Mouse (Mus musculus) forebrain, embryonic 16.5 days (tissue): ENCODE data around the gene Casp7. TPM values are rescaled to one million over a fixed set of nuclear protein-coding genes. Genes with fewer than 3 reads are reported as not detected.

Experiments
- ATAC-seq: fragments of 200-750 bp; cut with Nextera tagmentation; 2 replicates; pipeline ENCODE4 v1.8.0; 2017; ENCODE audit warnings: mild to moderate bottlenecking, moderate library complexity
- H3K27ac ChIP-seq: fragments of 300-500 bp; sonication (generic); 2 replicates; pipeline ENCODE4 v1.5.1; 2014; ENCODE audit warnings: low read length, control low read depth
- H3K27me3 ChIP-seq: fragments of 300-500 bp; sonication (generic); replicated peaks from 2 replicates; pipeline ENCODE4 v1.6.1; 2014; ENCODE audit warnings: low read length; ENCODE audit not compliant: control insufficient read depth, insufficient read depth
- H3K36me3 ChIP-seq: fragments of 300-500 bp; sonication (generic); 2 replicates; pipeline ENCODE4 v1.6.1; 2014; ENCODE audit not compliant: control insufficient read depth, insufficient read depth
- H3K4me1 ChIP-seq: fragments of 300-500 bp; sonication (generic); replicated peaks from 2 replicates; pipeline ENCODE4 v1.6.1; 2014; ENCODE audit warnings: low read length; ENCODE audit not compliant: control insufficient read depth, insufficient read depth
- H3K4me2 ChIP-seq: fragments of 300-500 bp; sonication (generic); 2 replicates; pipeline ENCODE4 v1.6.1; 2014; ENCODE audit warnings: mild to moderate bottlenecking, low read length, control low read depth
- H3K4me3 ChIP-seq: fragments of 300-500 bp; sonication (generic); replicated peaks from 2 replicates; pipeline ENCODE4 v1.5.1; 2014; ENCODE audit warnings: mild to moderate bottlenecking, low read length, control low read depth
- H3K9ac ChIP-seq: fragments of 300-500 bp; sonication (generic); replicated peaks from 2 replicates; pipeline ENCODE4 v1.6.1; 2014; ENCODE audit warnings: low read depth, low read length, control low read depth
- H3K9me3 ChIP-seq: fragments of 300-500 bp; sonication (generic); 2 replicates; pipeline ENCODE4 v1.6.1; 2016; ENCODE audit warnings: low read length; ENCODE audit not compliant: control insufficient read depth
- WGBS: fragments of 180-500 bp; shearing (Covaris S2); extraction: QIAGEN DNeasy Blood & Tissue Kit; methylation state at CpG from one replicate; pipeline ENCODE4 v1.1.7; 2014; 5-methylcytosine and 5-hydroxymethylcytosine counted together
- polyA plus RNA-seq: library from polyadenylated mRNA; unstranded; fragments of >200 nt; fragmentation: Nextera tagmentation; extraction: Ambion mirVana; gene quantifications from 2 replicates; pipeline ENCODE4 v1.2.1, GENCODE M21; 2015

The Casp7 gene
- polyA plus RNA-seq, 1 experiment from 2014 or later: 17.2 TPM

DNA sequence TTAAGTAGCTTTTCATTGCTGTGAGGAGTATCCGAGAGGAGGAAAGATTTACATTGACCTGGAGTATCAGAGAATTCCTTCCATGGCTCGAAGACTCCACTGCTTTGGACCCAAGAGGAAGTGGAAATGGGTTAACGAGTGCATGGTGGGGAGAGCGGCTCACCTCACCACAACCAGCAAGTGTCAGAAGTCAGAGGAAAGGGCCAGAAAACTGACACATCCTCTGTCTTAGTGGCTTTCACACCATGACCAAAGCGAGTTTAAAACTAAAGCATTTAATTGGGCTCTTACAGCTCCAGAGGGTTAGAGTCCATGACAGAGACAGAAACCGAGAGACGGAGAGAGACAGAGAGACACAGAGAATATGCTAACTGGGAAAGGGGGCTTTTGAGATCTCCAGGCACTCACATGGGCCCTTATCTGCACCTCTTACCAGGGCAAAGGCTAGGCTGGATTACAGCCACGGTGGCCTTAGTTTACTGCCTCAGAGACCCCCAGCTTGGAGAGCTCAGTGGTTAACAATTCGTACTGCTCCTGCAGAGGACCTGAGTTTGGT is 3.5 kb upstream of the Casp7 start:
- no peaks in the 10 kb centered on the region for H3K36me3 ChIP-seq
- ATAC-seq: no peak
- 83% methylated on average over 9 of the region's 9 CpGs for WGBS
- H3K4me1 ChIP-seq: peaks cover 9% of the 10 kb centered on the region
- H3K27me3 ChIP-seq: peaks cover 3% of the 10 kb centered on the region; the same call in 1 of the 2 replicates
- no peak overlapping the region for H3K27ac ChIP-seq
- H3K9me3 ChIP-seq: no peaks in the 10 kb centered on the region
- no peak overlapping the region for H3K9ac ChIP-seq
- H3K4me2 ChIP-seq: no peak overlapping the region
- no peak overlapping the region for H3K4me3 ChIP-seq

DNA sequence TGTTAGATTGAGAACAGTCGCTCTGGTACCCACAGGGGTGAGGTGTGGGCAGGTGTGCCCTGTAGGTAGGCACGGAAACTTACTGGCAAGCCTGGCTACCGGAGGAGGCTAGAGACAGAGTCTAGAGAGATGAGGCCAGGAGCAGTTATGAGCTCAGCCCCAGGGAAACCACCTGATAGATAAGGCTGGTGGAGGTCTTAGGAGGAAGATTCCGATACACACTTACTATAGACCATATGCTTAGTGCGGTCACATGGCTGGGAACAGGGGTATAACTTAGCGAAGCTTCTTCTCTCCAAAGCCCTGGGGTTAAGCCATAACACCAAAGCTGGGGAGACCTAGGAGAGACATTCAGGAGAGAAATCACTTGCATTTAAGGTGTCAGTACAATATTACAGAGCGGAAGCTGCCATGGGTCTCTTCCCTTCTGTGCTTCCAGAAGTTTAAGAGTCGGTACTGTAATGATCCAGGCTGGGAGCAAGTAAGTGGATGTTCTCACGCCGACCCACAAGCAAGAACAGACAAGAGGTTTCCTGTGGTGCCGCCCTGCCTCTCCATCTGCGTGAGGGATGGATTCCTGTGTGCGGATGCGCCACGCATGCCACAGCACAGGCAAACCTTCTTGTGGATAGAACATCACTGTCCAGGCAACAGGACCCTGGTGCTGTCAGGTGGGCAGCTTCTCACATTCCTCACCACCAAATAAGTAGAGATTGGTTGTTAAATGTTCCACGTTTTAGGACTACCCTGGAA is 1.6 kb upstream of the Casp7 start:
- no peak overlapping the region for H3K4me2 ChIP-seq
- peaks cover 9% of the 10 kb centered on the region for H3K4me1 ChIP-seq
- H3K36me3 ChIP-seq: no peaks in the 10 kb centered on the region
- ATAC-seq: no peak
- no peak overlapping the region for H3K9ac ChIP-seq
- no peak overlapping the region for H3K4me3 ChIP-seq
- no peak overlapping the region for H3K27ac ChIP-seq
- 90% methylated on average over 16 of the region's 16 CpGs for WGBS
- H3K27me3 ChIP-seq: peaks cover 3% of the 10 kb centered on the region; the same call in 1 of the 2 replicates
- H3K9me3 ChIP-seq: no peaks in the 10 kb centered on the region

DNA sequence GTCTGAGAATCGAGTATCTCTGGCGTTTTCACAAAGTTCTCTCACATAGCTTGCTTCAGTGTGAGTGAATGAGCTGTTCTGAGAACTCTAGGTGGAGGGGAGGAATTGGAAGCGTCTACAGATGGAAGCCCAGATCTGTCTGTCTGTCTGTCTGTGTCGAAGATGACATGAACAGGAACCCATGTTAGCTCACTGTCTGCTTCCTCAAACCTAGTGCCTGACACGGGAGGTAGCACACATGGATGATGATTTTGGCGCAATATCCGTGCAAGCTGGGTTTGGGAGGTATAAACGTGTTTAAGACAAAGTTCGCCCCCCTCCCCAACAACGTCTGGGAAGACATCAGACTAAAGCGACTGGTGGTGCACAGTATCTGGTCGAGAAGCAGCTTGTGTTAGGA is 702 bp upstream of the Casp7 start:
- peak overlapping the region; percentile 96 for H3K4me2 ChIP-seq

DNA sequence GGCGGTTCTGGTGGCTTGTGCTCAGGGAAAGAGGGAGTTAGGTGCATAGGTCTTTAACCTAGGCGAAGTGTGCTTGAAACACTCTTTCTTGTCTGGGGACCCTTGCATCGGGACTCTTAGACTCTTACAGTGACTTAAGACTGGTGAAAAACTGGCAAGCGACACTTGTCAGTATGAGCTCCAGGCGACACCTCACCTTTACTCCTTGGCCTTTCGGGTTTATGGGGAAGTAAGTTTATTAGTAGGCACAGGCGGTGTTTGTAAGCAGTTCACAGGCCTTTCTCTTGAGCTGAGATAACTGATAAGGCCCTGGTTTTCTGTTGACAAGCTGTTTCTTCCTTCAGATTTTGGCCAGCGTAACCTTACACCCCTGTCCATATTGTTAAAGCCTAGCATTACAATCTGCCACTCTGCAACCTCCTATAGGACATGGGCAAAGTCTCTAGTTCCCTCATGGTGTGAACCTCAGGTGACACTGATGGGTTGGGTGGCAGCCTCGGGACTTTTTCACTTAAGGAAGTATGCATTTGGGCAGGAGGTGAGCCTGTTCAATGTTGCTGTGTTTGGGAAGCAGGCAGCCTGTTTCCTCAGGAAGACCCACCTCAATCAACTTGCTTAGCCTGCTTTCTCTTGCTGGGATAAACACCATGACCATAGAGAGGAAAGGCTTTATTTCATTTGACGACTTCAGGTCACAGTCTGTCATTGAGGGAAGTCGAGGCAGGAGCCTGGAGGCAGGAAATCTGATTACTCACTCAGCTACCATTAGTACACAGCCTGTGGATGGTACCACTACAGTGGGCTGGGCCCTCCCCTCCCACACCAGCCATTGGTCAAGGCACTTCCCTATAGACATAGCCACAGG is 966 bp downstream of the Casp7 start:
- no peak for ATAC-seq
- no peaks in the 10 kb centered on the region for H3K36me3 ChIP-seq
- H3K4me2 ChIP-seq: peak overlapping the region; percentile 96
- H3K4me1 ChIP-seq: peaks cover 15% of the 10 kb centered on the region
- H3K27ac ChIP-seq: no peak overlapping the region
- no peaks in the 10 kb centered on the region for H3K9me3 ChIP-seq
- H3K27me3 ChIP-seq: peaks cover 3% of the 10 kb centered on the region; the same call in 1 of the 2 replicates
- H3K4me3 ChIP-seq: peak overlapping the region; percentile 68
- H3K9ac ChIP-seq: peak overlapping the region; percentile 70
- WGBS: 72% methylated on average over 11 of the region's 11 CpGs

More for the DNA sequence above, 702 bp upstream of the Casp7 start:
- H3K4me3 ChIP-seq: peak overlapping the region; percentile 68
- H3K36me3 ChIP-seq: no peaks in the 10 kb centered on the region
- H3K27me3 ChIP-seq: peaks cover 3% of the 10 kb centered on the region; the same call in 1 of the 2 replicates
- no peak for ATAC-seq
- WGBS: 47% methylated on average over 12 of the region's 12 CpGs
- H3K4me1 ChIP-seq: peaks cover 9% of the 10 kb centered on the region
- H3K9ac ChIP-seq: no peak overlapping the region; the same call in 1 of the 2 replicates
- no peaks in the 10 kb centered on the region for H3K9me3 ChIP-seq
- H3K27ac ChIP-seq: no peak overlapping the region

DNA sequence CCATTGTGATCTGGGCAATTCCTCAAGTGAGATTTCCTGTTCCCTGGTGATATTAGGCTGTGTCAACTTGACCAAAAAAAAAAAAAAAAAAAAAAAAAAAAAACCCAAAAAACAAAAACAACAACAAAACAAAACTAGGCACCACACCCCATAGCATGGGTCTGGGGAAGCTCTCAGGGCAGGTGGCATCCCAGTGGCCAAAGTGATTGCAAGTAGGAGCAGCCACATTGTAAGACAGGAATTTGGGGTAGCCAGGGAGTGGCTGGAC is 1.5 kb downstream of the Casp7 start:
- no peak overlapping the region for H3K4me3 ChIP-seq
- peaks cover 3% of the 10 kb centered on the region; the same call in 1 of the 2 replicates for H3K27me3 ChIP-seq
- no peaks in the 10 kb centered on the region for H3K9me3 ChIP-seq
- peaks cover 15% of the 10 kb centered on the region for H3K4me1 ChIP-seq
- no peaks in the 10 kb centered on the region for H3K36me3 ChIP-seq
- ATAC-seq: no peak
- no peak overlapping the region for H3K27ac ChIP-seq
- no peak overlapping the region for H3K9ac ChIP-seq
- no peak overlapping the region for H3K4me2 ChIP-seq

DNA sequence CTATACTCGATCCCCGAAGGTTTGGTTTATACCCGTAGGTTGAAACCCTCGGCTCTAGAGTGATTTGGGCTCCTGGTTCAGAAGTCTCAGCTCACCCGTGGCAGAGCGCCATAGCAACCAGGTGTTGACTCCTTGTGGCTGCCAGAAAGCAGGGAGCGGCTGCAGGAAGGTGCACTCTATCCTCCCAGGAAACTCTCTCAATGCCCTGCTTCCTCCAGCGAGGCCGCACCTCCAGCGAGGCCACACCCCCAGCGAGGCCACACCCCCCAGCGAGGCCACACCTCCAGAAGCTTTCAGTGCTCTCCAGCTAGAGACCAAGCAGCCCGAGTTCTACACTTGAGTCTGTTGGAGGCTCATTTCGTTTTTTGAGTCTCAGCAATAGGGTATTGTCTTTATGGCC is 3.3 kb downstream of the Casp7 start:
- Histone ChIP-seq H3K4me3 (no peak overlapping the region), H3K27me3 (peaks cover 3% of the 10 kb centered on the region; the same call in 1 of the 2 replicates), H3K9ac (no peak overlapping the region), H3K27ac (no peak overlapping the region), H3K9me3 (no peaks in the 10 kb centered on the region), H3K4me2 (no peak overlapping the region), H3K4me1 (peaks cover 15% of the 10 kb centered on the region), H3K36me3 (no peaks in the 10 kb centered on the region)
- no peak for ATAC-seq
- WGBS: 51% methylated on average over 14 of the region's 14 CpGs

DNA sequence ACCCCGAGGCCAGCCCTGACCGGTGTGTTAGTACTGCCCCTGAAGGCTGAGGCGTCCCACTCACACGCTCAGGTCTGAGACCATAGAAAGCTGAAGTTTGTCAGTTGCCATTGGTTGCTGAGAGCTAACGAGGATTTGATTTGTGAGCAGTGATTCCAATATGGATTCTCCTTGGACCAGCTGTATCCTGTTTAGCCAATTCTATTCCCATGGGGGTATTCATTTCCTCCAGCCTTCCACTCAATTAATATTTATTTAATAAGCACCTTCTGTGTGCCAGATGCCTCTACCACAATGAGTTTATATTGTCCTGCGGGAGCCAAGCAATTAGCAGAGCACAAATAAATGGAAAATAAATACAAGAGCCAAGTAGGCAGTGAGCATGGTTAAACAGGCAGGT is 4.9 kb downstream of the Casp7 start:
- peak; percentile 11; the same call in 1 of the 2 replicates for ATAC-seq
- H3K27ac ChIP-seq: no peak overlapping the region
- H3K9me3 ChIP-seq: no peaks in the 10 kb centered on the region
- H3K4me1 ChIP-seq: peaks cover 8% of the 10 kb centered on the region; the same call in 1 of the 2 replicates
- H3K4me2 ChIP-seq: no peak overlapping the region
- H3K36me3 ChIP-seq: no peaks in the 10 kb centered on the region
- H3K4me3 ChIP-seq: no peak overlapping the region
- no peaks in the 10 kb centered on the region for H3K27me3 ChIP-seq
- no peak overlapping the region for H3K9ac ChIP-seq
- 56% methylated on average over 6 of the region's 6 CpGs for WGBS

DNA sequence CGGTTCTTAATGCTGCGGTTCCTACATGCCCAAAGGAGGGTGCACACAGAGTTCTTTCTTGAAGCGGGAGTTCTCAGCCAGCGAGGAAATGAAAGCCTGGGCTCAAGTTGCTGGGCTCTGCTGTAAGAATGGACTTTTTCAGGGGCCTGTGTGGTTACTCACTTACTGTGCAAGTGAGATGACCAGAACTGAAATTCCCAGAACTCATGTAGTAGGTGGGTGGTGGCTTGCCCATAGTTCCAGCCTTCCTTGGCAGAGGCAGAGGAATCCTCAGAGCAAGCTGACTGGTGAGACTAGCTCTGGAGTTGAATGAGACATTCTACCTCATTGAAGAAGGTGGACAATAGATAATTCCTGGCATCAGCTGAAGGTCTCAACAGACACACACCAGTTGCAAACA is 8.9 kb downstream of the Casp7 start:
- Histone ChIP-seq H3K36me3 (no peaks in the 10 kb centered on the region), H3K27me3 (no peaks in the 10 kb centered on the region), H3K4me3 (no peak overlapping the region), H3K4me2 (no peak overlapping the region), H3K4me1 (0 out of 2 replicates have a peak, but pooled peaks cover 5% of the 10 kb centered on the region), H3K9me3 (no peaks in the 10 kb centered on the region), H3K27ac (no peak overlapping the region), H3K9ac (no peak overlapping the region)
- no peak for ATAC-seq
- 93% methylated on average over 4 of the region's 4 CpGs for WGBS

DNA sequence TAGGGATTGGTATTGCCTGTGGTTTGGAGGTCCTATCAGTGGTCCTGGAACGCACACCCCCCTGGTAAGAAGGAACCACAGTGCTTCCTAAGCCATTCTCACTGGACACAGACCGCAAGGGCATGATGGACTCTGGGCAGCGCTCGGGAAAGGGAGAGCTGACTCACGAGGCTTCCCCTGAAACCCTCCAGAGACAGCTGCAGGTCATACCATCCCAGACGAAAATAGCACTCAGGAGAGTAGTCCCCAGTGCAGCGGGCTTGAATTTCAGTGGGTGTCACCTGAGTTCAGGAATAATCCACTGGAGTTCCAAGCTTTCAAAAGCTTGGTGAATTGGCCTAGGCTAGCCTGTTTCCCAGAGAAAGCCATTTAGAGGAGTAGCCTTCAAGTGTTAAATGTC is 9.7 kb downstream of the Casp7 start:
- H3K36me3 ChIP-seq: no peaks in the 10 kb centered on the region
- no peak for ATAC-seq
- 97% methylated on average over 7 of the region's 7 CpGs for WGBS
- 0 out of 2 replicates have a peak, but pooled peaks cover 5% of the 10 kb centered on the region for H3K4me1 ChIP-seq
- no peaks in the 10 kb centered on the region for H3K9me3 ChIP-seq
- no peak overlapping the region for H3K4me3 ChIP-seq
- no peaks in the 10 kb centered on the region for H3K27me3 ChIP-seq
- H3K4me2 ChIP-seq: no peak overlapping the region
- H3K27ac ChIP-seq: no peak overlapping the region
- no peak overlapping the region for H3K9ac ChIP-seq
